Mouse (Mus musculus) large intestine, adult 2 months (tissue): Measurements from ENCODE around the gene Nt5c3. TPM values are rescaled to one million over a fixed set of nuclear protein-coding genes. Genes with fewer than 3 reads are reported as not detected.

Experiments used
- DNase-seq: peaks from one replicate; pipeline ENCODE4 v3.0.0-alpha.2; 2012; ENCODE audit warnings: low read depth, low spot score
- WGBS: fragments of 180-500 bp; shearing (Covaris S2); methylation state at CpG from one replicate; pipeline ENCODE4 v1.1.7; 2018; 5-methylcytosine and 5-hydroxymethylcytosine counted together
- polyA plus RNA-seq: library from polyadenylated mRNA; depleted of rRNA; stranded (reverse); fragments of >200 nt; gene quantifications from 2 replicates; pipeline ENCODE4 v1.2.3, GENCODE M21; 2012; rRNA removed

Nt5c3 gene
- 10.5 and 13.4 TPM in 2 replicates for polyA plus RNA-seq

- 2% methylated on average over 63 of the region's 64 CpGs for WGBS
- DNase-seq = peak; percentile 91
Measured at GRCm38 (mm10) chr6:56923726-56924707, at the start of gene Nt5c3, which contains the start of gene Vmn1r4. TSS of gene Nt5c3 (minus strand) at chr6:56923932. TSS of gene Vmn1r4 (plus strand) at chr6:56924015.

GRCm38 (mm10) chr6:56969973-56970372, 46.2 kb upstream of the Nt5c3 start, which contains the start of gene Vmn1r5:
TSS of gene Vmn1r5 (plus strand) at chr6:56970273.
- no peak for DNase-seq

GRCm38 (mm10) chr6:56956436-56956835, 32.7 kb upstream of the Nt5c3 start:
- 57% methylated on average over 5 of the region's 5 CpGs for whole genome bisulfite sequencing
- no peak for DNase-seq

- no peak for DNase-seq
- WGBS = 81% methylated on average over 4 of the region's 4 CpGs
Measured at GRCm38 (mm10) chr6:56934366-56934765, 10.6 kb upstream of the Nt5c3 start.

DNA sequence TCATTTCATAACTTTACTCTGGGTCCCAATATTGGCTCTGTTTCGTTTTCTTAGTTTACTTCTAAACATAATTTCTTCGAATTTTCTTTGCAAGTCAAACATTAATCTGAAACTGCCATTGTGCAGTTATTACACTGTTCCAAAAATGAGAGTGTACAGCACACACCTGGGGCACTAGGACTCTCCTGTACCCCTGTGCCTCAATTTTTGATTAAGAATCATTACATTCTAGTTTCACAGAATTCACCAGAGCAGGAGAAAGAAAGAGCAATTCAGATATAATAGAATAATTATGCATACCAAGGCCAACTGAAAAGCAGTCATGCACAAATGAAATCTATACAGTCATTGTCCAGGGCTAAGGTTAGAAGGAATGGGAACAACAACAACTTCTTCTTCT, 8.7 kb upstream of the Nt5c3 start:
- DNase-seq = no peak
- WGBS = 49% methylated on average over 2 of the region's 2 CpGs

- 52% methylated on average over 4 of the region's 4 CpGs for WGBS
- DNase-seq = no peak
Measured at GRCm38 (mm10) chr6:56931648-56932415, 8.1 kb upstream of the Nt5c3 start.

DNA sequence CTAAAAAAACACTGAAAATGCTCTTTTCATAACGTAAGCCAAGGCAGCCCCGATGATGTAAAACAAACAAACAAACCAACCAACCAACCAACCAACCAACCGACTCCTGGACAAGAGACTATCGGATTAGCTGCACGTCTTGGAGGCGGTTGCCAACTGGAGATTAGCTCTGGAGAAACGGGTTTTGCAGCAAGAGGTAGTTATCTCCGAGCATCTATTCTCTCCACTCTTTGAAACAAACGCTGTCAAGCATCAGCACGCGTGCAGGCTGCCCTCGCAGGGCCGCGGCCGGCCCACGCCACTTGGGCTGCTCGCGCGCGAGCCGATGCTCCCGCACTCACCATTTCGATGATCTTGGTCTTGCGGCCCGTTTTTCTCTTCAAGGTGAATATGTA, 404 bp downstream of the Nt5c3 start:
- DNase-seq = no peak
- under 1% methylated on average over 25 of the region's 25 CpGs for WGBS

- DNase-seq = no peak
- WGBS = 54% methylated on average over 12 of the region's 12 CpGs
Measured at GRCm38 (mm10) chr6:56920222-56921092, 3.3 kb downstream of the Nt5c3 start.

- 42% methylated on average over 7 of the region's 7 CpGs for WGBS
- DNase-seq = no peak
Measured at GRCm38 (mm10) chr6:56919330-56920044, 4.2 kb downstream of the Nt5c3 start.

GRCm38 (mm10) chr6:56917578-56918368, 6.0 kb downstream of the Nt5c3 start:
- DNase-seq = no peak
- 32% methylated on average over 12 of the region's 12 CpGs for WGBS

DNA sequence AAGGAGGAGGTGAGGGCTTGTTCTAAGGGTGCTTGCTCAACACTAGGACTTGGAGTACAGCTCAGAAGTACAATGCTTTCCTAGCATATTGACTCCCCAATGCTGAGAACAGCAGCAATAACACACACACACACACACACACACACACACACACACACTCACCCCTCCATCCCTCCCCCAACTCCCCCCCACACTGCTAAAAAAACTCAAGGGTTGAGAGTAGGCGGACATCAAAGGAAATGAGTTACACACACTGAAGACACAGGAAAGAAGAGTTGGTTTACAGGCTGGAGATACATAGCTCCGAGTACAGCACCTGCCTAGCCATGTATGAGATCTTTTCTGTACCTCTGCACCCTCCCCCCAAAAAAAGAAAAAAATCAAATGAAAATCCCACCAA, 7.5 kb downstream of the Nt5c3 start:
- no peak for DNase-seq
- 85% methylated on average over 2 of the region's 2 CpGs for WGBS

DNA sequence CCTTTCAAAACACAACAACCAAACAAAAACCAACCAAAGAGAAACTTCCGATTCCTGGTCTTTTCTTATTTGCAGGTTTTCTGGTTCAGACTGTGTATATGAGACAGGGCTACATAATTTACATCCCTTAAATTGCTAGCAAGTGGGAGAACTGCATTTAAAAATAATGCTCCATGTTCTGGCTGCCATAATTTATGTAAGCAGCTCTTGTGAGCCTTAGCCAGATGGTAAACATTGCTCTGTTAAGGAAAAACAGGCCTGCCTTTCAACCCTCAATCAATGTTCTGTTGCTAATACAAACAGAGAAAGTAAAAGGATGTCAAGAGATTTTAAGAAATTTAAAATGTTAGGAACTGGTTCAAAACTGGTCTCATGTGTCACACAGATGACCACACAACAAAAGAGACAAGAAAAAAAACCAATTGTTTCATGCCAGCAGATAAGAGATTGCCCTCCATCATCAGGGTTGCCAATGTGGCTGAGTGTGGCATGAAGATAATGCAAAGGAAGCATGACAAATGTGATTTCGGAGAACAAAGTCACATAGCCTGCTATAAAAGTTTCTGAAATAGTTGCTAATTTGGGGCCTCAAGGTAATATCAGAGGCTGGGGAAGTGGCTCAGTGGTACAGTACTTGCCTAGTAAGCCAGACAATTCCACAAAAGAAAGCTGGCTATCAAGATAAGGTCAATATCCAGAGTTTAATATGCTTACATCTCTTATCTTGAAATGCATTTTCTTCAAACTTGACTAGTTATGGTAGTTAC, 10.5 kb downstream of the Nt5c3 start:
- 59% methylated on average over 2 of the region's 2 CpGs for WGBS
- DNase-seq = no peak

GRCm38 (mm10) chr6:56910910-56911309, 12.8 kb downstream of the Nt5c3 start:
- DNase-seq = no peak
- 78% methylated on average over 2 of the region's 2 CpGs for WGBS

DNA sequence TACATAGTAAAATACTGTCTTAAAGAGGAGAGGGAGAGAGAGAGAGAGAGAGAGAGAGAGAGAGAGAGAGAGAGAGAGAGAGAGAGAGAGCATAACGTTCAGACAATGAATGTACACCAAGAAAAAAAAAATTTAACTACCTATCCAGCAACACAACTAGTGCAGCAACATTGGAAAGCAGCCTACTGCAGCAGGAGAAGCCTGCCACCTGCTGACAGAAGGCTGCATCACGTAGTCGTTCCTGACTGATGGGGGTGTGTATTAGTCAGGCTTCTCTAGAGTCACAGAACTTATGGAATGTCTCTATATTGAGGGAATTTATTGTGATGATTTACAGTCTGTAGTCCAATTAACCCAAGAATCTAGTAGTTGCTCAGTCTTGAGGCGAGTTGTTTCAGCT, 14.8 kb downstream of the Nt5c3 start:
- WGBS = 4% methylated on average over 4 of the region's 4 CpGs
- no peak for DNase-seq

GRCm38 (mm10) chr6:56908397-56908796, 15.3 kb downstream of the Nt5c3 start:
- 83% methylated on average over 2 of the region's 2 CpGs for WGBS

GRCm38 (mm10) chr6:56907973-56908372, 15.8 kb downstream of the Nt5c3 start:
- 77% methylated on average over 3 of the region's 3 CpGs for WGBS
- no peak for DNase-seq

More at GRCm38 (mm10) chr6:56908397-56908796, 15.3 kb downstream of the Nt5c3 start:
- no peak for DNase-seq

- 39% methylated on average over 8 of the region's 8 CpGs for WGBS
- no peak for DNase-seq
Measured at GRCm38 (mm10) chr6:56906121-56906846, 17.4 kb downstream of the Nt5c3 start.
